Mouse (Mus musculus) granulocyte monocyte progenitor cell, adult 5-6 weeks (primary cell): ENCODE measurements at regions not wholly inside any gene's neighbourhood (a gene's known extent, or its start where the extent isn't known, plus 50 kb on each side); places are given as distances from the start of the nearest gene placed in this dataset.
"Not testable (repeated sequence)": the region's sequence is repeated elsewhere in the genome, so short reads cannot be mapped to it uniquely, and the experiment has no call there.

Experiments
- ATAC-seq: replicated peaks from 2 replicates; pipeline ENCODE4 v1.8.0; 2016; ENCODE audit warnings: mild to moderate bottlenecking, moderate TSS enrichment, inconsistent platforms; ENCODE audit not compliant: poor library complexity, severe bottlenecking

DNA sequence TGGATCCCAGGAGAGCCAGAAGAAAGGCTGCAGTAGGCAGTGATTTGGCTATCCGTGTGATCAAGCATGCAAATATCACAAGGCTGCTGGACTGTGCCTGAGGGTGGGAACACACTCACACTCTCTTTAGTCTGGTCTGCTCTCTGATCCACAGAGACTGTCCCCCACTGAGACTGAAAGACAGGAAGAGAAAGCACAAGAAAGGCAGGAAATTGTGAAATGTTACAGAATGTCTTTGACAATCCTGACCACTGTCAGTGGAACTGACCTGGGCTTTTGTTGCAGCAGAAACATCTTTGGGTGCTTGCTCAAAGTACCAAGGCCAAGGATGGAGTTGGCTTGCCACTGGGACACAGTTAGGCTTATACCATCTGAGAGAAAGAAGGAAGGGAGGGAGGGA lies 52.3 kb upstream of the Gpd2 start:
- peak; percentile 66 for ATAC-seq

GRCm38 (mm10) chr2:57183108-57183507 lies 54.3 kb upstream of the Gpd2 start:
- ATAC-seq, result not testable (repeated sequence)

GRCm38 (mm10) chr2:57181692-57182541 lies 55.5 kb upstream of the Gpd2 start:
- peak; percentile 83 for ATAC-seq

DNA sequence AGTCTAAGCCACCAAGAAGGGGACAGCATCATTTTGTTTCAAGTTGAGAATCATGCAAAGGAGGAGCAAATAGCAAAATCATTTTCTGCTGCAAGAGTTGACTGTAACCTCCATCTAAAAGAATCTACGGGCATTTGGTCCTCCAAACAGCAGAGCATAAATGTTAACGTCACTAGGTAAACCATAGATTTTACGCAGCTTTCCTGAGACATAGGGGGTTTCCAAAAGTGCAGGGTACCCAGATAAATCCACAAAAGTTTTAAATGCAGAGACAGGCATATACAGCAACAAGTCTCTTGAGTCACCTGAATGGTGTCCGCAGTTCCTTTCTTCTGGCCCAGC lies 56.1 kb upstream of the Gpd2 start:
- ATAC-seq, result no peak; the same call in 1 of the 2 replicates

GRCm38 (mm10) chr2:57178056-57178455 lies 54.3 kb upstream of the Nr4a2 start:
- no peak for ATAC-seq

- peak; percentile 77 for ATAC-seq
Observed at GRCm38 (mm10) chr2:57176547-57176946, 52.7 kb upstream of the Nr4a2 start.

- ATAC-seq, result peak; percentile 64
Observed at GRCm38 (mm10) chr2:57175219-57175618, 51.4 kb upstream of the Nr4a2 start.
